Mouse (Mus musculus): ENCODE measurements around the gene Gm3233.

DNA sequence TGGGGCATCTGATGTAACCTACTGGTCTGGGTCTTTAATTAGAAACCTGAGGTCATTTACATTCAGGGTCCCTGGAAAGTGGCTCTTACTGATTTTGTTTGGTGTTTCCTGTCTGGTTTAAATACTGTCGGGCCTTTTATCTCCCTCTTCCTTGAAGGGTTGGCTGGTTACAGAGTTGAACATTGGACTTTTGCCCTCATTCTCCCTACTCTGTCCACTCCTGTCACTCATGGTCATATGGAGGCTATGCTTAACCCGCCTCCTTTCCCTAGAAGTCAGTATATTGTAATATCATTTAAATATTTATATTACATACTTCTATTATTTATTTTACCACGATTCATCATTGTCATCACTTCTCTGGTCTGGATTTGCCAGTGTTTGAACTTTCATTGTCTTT lies 44.6 kb upstream of the Gm3233 start:
- no peak for TF ChIP-seq CTCF (conservative IDR thresholded peaks at IDR 0.05; ENCODE audit: low read length)
- no peak for TF ChIP-seq POU5F1 (IDR thresholded peaks at IDR 0.05; ENCODE audit: borderline replicate concordance, low read length)
